Mouse (Mus musculus): ENCODE data around the gene Tmem184a.
A peak's percentile ranks its signal among the peaks of the same experiment; 100 is the strongest.

GRCm38 (mm10) chr5:139809397-139809796 is 10.3 kb downstream of the Tmem184a start:
- TF ChIP-seq POLR2A (IDR thresholded peaks at IDR 0.05; ENCODE audit: borderline replicate concordance, control insufficient read depth, low read depth, low read length) (no peak), CTCF (IDR thresholded peaks at IDR 0.05; ENCODE audit: control insufficient read depth, insufficient read depth, low read length) (peak; percentile 34; the same call in 1 of the 2 replicates)
